Mouse (Mus musculus) limb, embryonic 14.5 days (tissue): ENCODE measurements at regions not wholly inside any gene's neighbourhood (a gene's known extent, or its start where the extent isn't known, plus 50 kb on each side); places are given as distances from the start of the nearest gene placed in this dataset.
A peak's percentile ranks its signal among the peaks of the same experiment; 100 is the strongest.

Experiments used
- ATAC-seq: fragments of 200-750 bp; cut with Nextera tagmentation; 2 replicates; pipeline ENCODE4 v1.8.0; 2017; ENCODE audit warnings: low read depth, moderate number of reproducible peaks, moderate TSS enrichment; ENCODE audit not compliant: low FRiP score
- DNase-seq: peaks from one replicate; pipeline ENCODE4 v3.0.0-alpha.2; 2015; ENCODE audit warnings: low spot score
- H3K27ac ChIP-seq: fragments of 300-500 bp; sonication (generic); replicated peaks from 2 replicates; pipeline ENCODE4 v1.5.1; 2014; ENCODE audit warnings: low read depth, mild to moderate bottlenecking, low read length, moderate library complexity, mixed read lengths
- H3K27me3 ChIP-seq: fragments of 300-500 bp; sonication (generic); 2 replicates; pipeline ENCODE4 v1.6.1; 2014; ENCODE audit warnings: low read length, mixed read lengths; ENCODE audit not compliant: control insufficient read depth, insufficient read depth
- H3K36me3 ChIP-seq: fragments of 300-500 bp; sonication (generic); 2 replicates; pipeline ENCODE4 v1.6.1; 2014; ENCODE audit warnings: mild to moderate bottlenecking, low read length, moderate library complexity, mixed read lengths; ENCODE audit not compliant: control insufficient read depth, insufficient read depth
- H3K4me1 ChIP-seq: fragments of 300-500 bp; sonication (generic); 2 replicates; pipeline ENCODE4 v1.6.1; 2014; ENCODE audit warnings: antibody characterized with exemption, low read length, mixed read lengths; ENCODE audit not compliant: control insufficient read depth, insufficient read depth
- H3K4me2 ChIP-seq: fragments of 300-500 bp; sonication (generic); replicated peaks from 2 replicates; pipeline ENCODE4 v1.6.1; 2014; ENCODE audit warnings: low read depth, mild to moderate bottlenecking, low read length, moderate library complexity; ENCODE audit not compliant: severe bottlenecking
- H3K4me3 ChIP-seq: fragments of 300-500 bp; sonication (generic); replicated peaks from 2 replicates; pipeline ENCODE4 v1.5.1; 2014; ENCODE audit warnings: low read length
- H3K9ac ChIP-seq: fragments of 300-500 bp; sonication (generic); 2 replicates; pipeline ENCODE4 v1.6.1; 2014; ENCODE audit warnings: mild to moderate bottlenecking, low read depth, low read length, moderate library complexity; ENCODE audit not compliant: severe bottlenecking
- H3K9me3 ChIP-seq: fragments of 300-500 bp; sonication (generic); 2 replicates; pipeline ENCODE4 v1.6.1; 2016; ENCODE audit warnings: low read length; ENCODE audit not compliant: control insufficient read depth
- POLR2A ChIP-seq: fragments of 200-500 bp; IDR thresholded peaks from 2 replicates; pipeline ENCODE4 v1.8.0; 2012; ENCODE audit warnings: inconsistent platforms, mild to moderate bottlenecking, moderate library complexity, borderline replicate concordance; ENCODE audit not compliant: insufficient read depth, insufficient read length; ENCODE audit errors: extremely low read depth
- WGBS: fragments of 180-500 bp; shearing (Covaris S2); extraction: QIAGEN DNeasy Blood & Tissue Kit; methylation state at CpG from one replicate; pipeline ENCODE4 v1.1.7; 2014; 5-methylcytosine and 5-hydroxymethylcytosine counted together

- DNase-seq (no peak), ATAC-seq (no peak)
- Histone ChIP-seq H3K9me3 (no peaks in the 10 kb centered on the region), H3K4me1 (peaks cover 23% of the 10 kb centered on the region), H3K36me3 (no peaks in the 10 kb centered on the region), H3K4me2 (no peak overlapping the region), H3K4me3 (no peak overlapping the region), H3K27ac (no peak overlapping the region), H3K27me3 (no peaks in the 10 kb centered on the region), H3K9ac (no peak overlapping the region)
- 97% methylated on average over 3 of the region's 3 CpGs for WGBS
- no peak for TF ChIP-seq POLR2A
These were observed 97.8 kb downstream of the Wdr11 start for GRCm38 (mm10) chr7:129689464-129689863.

- Histone ChIP-seq H3K27ac (no peak overlapping the region), H3K4me1 (peaks cover 18% of the 10 kb centered on the region), H3K9me3 (no peaks in the 10 kb centered on the region), H3K27me3 (no peaks in the 10 kb centered on the region), H3K4me3 (no peak overlapping the region), H3K4me2 (no peak overlapping the region), H3K9ac (no peak overlapping the region), H3K36me3 (no peaks in the 10 kb centered on the region)
- ATAC-seq (no peak), DNase-seq (no peak)
- TF ChIP-seq POLR2A = no peak
- WGBS = 79% methylated on average over 6 of the region's 6 CpGs
These were observed 99.2 kb downstream of the Wdr11 start for GRCm38 (mm10) chr7:129690868-129691267.

GRCm38 (mm10) chr7:129691619-129692071, 100.0 kb downstream of the Wdr11 start:
- Histone ChIP-seq H3K27me3 (no peaks in the 10 kb centered on the region), H3K9ac (no peak overlapping the region), H3K27ac (peak overlapping the region; percentile 59), H3K9me3 (no peaks in the 10 kb centered on the region), H3K36me3 (no peaks in the 10 kb centered on the region), H3K4me2 (no peak overlapping the region), H3K4me3 (no peak overlapping the region), H3K4me1 (peaks cover 14% of the 10 kb centered on the region)
- WGBS = 4% methylated on average over 3 of the region's 3 CpGs
- no peak for TF ChIP-seq POLR2A
- DNase-seq (peak; percentile 38), ATAC-seq (peak; percentile 67)

- ATAC-seq = no peak
- peaks cover 7% of the 10 kb centered on the region for H3K4me1 ChIP-seq
- no peak for DNase-seq
These were observed 102.0 kb downstream of the Wdr11 start for GRCm38 (mm10) chr7:129693635-129694034.

GRCm38 (mm10) chr7:129694168-129694567, 102.5 kb downstream of the Wdr11 start:
- no peak for TF ChIP-seq POLR2A
- Histone ChIP-seq H3K27ac (no peak overlapping the region), H3K4me1 (peaks cover 7% of the 10 kb centered on the region), H3K4me3 (no peak overlapping the region), H3K4me2 (no peak overlapping the region), H3K9ac (no peak overlapping the region), H3K9me3 (no peaks in the 10 kb centered on the region), H3K27me3 (no peaks in the 10 kb centered on the region), H3K36me3 (no peaks in the 10 kb centered on the region)
- no peak for ATAC-seq
- DNase-seq = no peak

More at GRCm38 (mm10) chr7:129693635-129694034, 102.0 kb downstream of the Wdr11 start:
- Histone ChIP-seq H3K9ac (no peak overlapping the region), H3K36me3 (no peaks in the 10 kb centered on the region), H3K4me2 (no peak overlapping the region), H3K27me3 (no peaks in the 10 kb centered on the region), H3K27ac (no peak overlapping the region), H3K4me3 (no peak overlapping the region), H3K9me3 (no peaks in the 10 kb centered on the region)
- 80% methylated on average over 9 of the region's 9 CpGs for WGBS
- no peak for TF ChIP-seq POLR2A

GRCm38 (mm10) chr7:129699931-129700570, 108.4 kb downstream of the Wdr11 start:
- DNase-seq (peak; percentile 30), ATAC-seq (no peak)
- no peaks in the 10 kb centered on the region for H3K9me3 ChIP-seq
- H3K4me2 ChIP-seq = no peak overlapping the region
- peaks cover 14% of the 10 kb centered on the region; the same call in 1 of the 2 replicates for H3K4me1 ChIP-seq
- H3K27ac ChIP-seq = no peak overlapping the region
- no peaks in the 10 kb centered on the region for H3K27me3 ChIP-seq
- no peaks in the 10 kb centered on the region for H3K36me3 ChIP-seq
- no peak overlapping the region for H3K4me3 ChIP-seq
- 45% methylated on average over 5 of the region's 5 CpGs for WGBS
- TF ChIP-seq POLR2A = no peak
- H3K9ac ChIP-seq = no peak overlapping the region
